Mouse (Mus musculus) spleen, postnatal 4 days (tissue): ENCODE data around the gene Axin2.

Source experiments
- DNase-seq, 2 experiments: peaks; one replicate each; pipeline ENCODE4 v3.0.0; 2022; ENCODE audit warnings: low spot score in 2 of 2

The Axin2 gene

DNA sequence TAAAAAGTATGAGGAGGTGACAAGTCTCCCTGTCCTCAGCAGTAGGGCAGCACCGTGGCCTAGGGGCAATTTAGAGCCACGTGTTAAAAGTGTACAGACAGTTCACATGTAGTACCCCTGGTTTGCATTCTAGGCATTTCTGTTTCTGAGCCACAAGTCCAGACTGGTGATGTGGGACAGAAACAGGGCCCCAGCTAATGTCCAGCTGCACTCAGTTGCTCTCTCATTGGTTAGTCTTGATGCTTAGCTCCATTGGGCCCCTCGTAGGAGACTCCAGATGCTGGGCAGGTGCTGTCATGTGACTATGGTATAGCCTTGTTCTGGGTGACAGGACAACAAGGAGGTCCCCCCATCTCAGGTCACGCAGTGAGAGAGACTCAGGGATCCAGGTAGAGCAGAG is 9.0 kb downstream of the Axin2 start:
- no peak for DNase-seq

DNA sequence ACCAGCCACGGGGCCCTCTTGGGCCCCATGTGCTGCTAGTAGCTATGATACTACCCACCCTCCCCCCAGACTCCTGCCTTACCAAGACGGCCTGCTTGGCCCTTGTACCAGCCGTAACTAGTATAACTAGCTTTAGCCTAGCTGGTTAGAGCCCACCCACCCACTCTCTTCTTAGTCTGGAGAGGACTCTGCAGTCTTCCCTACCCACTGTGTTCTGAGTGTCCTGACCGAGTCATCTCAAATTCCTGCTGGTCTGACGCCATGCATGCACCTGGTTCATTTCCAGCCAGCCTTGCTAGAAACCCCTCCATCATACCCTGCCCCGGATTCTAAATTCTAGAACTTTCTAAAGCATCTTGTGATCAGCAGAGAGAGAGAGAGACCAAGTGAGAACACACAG is 9.6 kb downstream of the Axin2 start:
- DNase-seq = no peak

DNA sequence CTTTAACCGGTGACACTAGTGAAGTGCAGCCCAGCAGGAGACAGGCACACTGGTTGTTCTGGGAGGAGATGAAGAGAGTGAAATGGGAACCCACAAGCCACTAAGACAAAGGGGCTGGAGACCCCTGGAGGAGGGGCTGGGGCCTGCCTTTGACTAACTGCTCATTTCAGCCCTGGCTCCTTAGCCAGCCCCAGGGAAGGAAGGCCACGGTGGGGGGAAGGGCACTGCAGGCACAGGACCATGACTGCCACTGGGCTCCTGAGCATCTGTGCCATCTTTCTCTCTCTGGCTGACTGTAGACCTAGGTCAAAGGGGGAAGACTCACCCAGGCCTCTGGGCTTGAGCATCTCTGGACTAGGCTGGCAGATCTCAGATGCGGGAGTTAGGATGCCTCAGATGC is 10.5 kb downstream of the Axin2 start:
- no peak for DNase-seq

DNA sequence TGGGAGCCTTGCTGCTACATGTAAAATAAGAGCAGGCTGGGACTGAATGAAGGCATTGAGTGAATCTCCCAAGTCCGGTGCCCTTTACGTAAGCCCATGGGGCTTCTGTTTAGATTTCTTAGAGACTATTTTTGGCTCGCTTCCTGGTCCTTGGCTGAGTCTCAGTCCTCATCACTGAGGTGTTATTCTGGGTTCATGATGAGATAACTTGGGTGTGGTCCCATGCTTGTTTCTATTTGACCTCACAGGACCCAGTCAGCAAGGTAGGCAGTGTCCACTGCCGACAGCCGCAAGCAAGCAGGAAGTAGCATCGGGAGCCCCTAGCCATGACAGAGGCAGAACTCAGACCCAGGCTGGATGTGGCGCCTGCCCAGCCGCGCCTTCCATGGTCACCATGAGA is 13.7 kb downstream of the Axin2 start:
- no peak for DNase-seq

DNA sequence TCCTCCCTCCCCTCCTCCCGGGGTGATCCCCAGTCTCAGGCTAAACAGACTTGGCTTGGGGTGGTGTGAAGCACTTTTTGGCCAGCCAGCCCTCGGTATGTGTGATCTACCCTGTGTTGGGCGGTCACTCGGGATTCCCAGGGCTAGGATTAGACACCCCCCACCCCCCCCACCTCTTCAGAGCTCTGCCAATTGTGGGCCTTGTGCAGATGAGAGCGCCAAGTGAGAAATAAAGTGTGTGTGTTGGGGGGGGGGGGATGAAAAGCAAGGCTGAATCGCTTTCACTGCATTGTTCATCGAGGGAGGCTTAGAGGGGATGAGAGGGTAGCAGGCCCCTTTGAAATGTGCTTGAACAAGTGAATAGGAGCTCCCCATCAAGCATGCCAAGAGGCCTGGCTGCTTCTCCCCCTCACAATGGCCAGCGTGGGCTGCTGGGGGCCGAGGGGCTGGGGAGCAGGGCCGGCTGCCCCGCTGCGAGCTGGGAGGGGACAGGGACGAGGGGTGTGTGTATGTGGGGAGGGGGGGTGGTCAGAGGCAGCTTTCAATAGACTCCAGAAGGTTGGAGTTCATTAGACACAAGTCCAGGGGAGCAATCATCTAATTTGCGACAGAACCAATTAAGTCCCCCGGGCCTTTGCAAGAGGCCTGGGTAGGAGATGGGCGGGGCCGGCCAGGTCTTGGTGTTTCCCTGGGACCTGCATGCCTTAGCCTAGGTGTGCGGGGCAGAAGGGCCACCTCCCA is 15.1 kb downstream of the Axin2 start:
- no peak for DNase-seq

DNA sequence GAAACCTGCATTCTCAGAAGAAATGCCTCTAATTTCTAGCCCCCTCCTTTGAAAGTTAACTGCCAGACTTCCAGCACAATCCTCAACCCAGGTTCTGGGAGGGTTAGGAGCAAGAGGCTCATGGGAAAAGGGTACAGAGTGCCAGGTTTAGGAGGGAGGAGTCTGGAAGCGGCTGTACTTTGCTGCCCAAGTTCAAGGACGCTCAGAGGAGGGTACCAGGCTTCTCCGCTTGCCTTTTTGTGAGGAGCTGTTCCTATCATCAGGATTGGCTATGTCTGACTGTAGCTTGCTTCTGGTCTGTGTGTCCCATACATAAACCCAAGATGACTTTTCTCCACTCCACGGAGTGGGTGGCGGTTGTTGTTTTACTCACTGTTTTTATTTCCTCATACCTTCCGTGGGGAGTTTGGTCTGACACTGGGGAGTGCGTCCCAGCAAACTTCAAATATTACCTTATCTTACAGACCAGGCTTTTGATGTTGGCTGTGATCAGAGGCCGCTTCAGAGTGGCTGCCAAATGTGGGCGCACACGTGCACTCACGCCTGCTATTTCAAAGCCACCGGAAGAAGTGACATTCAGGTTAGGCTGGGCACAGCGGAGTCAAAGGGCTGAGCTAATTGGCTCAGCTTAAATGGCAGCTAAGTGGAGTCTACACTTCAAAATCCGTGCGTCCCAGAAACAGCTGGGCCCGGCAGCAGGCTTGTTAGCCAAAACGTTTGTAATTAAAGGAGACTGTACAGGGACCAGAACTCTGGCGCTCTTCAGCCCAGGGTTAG is 16.1 kb downstream of the Axin2 start:
- no peak for DNase-seq

DNA sequence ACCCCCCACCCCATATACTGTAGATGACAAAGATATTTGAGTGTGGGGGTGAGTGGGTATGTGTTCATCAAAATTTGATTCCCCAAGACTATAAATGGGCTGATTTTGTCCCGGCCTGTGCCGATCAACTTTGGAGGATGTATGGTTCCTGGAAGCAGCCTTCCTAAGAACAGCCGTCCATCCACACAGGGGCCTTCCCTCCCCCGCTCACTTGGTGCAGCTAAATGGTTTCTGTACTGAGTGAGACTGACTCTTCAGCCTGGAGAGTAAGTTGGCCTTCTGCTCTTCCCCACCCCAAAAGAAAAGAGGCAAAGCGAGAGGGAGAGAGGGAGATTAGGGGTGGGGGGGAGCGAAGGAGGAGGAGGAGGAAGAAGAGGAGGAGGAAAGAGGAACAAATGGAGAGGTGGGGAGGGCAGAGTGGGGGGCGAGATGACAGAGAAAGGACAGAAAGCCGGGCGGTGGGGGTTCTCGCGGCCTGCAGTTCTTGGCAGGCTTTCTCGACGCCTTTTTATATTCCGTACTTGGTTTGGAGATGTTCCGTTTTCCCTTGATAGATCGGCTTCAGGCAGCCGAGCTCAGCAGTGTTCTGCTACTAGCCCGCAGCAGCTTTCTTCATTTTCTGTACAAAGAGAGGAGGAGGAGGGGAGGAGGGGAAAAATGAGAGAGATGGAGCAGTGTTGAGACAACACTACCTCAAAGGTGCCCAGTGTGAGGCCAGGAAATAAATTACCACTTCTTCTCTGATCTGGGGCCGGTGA is 20.7 kb downstream of the Axin2 start:
- DNase-seq = no peak

DNA sequence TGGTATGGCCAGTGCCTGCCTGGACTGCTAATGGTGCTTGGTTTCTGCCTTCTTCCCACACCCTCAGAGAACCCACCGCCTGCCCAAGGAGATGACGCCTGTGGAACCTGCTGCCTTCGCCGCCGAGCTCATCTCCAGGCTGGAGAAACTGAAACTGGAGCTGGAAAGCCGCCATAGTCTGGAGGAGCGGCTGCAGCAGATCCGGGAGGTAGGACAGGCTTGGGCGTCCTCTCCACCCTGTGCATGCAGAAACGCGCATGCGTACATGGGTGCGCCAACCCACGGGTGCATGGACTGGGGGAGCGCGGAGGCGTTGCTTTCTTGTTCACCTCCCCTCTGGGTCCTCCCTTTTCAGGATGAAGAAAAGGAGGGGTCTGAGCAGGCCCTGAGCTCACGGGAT is 21.7 kb downstream of the Axin2 start:
- no peak for DNase-seq

DNA sequence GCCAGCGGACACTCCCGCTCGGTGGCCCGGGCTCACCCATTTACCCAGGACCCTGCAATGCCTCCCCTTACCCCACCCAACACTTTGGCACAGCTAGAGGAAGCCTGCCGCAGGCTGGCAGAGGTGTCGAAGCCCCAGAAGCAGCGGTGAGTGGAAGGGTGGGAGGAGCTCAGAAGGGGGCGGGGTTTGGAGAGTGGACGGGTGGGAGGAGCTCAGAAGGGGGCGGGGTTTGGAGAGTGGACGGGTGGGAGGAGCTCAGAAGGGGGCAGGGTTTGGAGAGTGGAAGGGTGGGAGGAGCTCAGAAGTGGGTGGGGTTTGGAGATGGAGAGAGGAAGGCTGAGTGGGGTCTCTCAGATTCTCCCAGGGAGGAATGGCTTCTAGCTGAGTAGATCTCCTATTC is 23.6 kb downstream of the Axin2 start:
- no peak for DNase-seq

DNA sequence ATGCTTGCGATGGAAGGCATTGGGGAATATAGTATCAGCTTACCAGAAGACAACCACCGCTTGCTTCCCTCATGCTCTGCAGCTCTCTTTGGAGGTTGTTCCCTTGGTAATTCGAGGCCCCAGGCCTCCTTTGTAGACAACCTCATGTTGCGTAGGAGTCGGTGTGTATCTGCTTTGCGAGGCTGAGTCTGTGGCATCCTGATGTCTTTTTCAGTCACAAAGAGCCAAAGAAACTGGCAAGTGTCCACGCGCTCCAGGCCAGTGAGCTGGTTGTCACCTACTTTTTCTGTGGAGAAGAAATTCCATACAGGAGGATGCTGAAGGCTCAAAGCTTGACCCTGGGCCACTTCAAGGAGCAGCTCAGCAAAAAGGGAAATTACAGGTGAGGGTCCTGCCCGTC is 25.5 kb downstream of the Axin2 start:
- DNase-seq = no peak

DNA sequence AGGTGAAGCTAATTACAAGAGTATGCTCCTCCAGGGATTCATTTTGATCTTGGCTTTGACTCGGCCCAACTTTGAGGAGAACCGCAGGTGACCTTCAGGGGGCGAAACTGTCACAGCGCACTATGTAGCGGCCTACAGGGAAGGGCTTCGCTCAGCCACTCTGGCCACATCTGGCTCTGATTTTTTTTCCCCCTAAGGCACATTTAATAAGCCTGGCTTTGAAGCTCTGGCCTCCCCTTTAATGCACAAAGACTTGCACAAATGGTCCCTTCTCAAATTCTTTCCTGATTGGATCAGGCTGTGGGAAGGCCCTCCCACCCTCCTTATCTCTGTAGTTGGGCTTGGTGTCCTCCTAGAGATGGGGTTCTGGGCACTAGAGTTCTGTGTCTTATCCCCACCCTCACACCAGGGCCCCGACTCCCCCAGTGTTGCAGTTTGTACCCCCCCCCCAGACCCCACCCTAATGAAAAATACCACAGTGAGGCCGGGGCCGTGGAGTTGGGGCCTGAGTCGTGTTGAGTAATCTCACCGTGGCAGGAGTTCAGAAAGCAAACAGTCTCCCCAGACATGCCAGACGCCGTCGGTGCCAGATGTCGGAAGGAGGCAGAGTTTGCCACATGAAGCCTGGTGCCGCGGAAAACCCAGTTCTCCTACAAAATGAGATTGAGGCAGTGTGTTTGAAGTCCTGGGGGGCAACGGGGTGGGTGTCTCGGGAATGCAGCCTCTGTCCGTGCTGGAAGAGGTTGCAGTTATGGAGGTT is 27.5 kb downstream of the Axin2 start:
- no peak for DNase-seq

DNA sequence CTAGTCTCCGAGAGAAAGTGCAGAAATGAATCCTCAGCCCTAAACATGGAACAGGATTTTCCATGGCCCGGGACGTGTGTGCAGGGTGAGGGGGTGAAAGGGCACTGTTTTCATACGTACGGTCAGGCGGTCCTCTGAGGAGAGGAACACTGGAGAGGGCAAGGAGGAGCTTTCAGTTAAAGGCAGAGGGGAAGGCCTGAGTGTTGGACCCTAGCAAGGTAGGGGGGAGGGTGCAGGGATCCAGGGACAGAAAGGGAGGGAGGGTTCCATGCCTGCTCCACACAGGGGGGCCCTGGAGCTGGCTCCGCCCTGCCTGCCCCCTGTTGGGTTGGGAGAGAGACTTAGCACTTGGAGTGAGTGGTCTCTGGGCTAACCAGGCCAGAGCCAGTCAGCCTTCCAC is 28.4 kb downstream of the Axin2 start:
- no peak for DNase-seq

DNA sequence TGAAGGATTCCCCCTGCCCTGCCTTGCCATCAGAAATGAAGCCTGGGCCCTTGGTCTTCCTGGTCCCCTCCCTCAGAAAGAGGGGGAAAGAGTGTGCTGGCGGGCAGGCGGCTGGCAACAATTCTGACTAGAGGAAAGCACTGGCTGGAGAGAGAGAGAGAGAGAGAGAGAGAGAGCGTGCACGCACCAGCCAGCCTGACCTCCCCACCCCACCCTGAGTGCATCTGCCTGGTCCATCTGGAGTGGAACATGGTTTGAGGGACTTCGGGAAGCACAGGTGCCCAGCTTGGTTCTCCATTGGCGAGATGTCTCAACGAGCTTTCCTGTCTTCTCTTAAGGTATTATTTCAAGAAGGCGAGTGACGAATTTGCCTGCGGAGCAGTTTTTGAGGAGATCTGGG is 28.8 kb downstream of the Axin2 start:
- no peak for DNase-seq

DNA sequence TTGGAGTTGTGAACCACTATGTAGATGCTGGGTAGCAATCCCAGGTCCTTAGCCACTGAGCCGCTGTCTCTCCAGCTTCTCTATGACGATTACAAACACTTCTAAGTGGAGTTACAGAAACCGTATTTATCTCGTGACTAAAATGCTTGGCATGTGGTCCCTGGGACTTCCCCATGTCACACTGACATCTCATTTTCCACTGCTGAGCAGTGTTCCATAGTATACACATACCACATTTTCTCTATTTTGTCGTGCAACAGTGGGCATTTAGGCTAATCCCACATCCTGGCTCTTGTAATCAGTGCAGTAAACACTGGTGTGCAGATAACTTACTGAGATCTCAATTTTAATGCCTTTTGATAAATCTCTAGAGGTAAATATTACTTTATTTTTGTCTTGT is 32.2 kb downstream of the Axin2 start:
- no peak for DNase-seq

DNA sequence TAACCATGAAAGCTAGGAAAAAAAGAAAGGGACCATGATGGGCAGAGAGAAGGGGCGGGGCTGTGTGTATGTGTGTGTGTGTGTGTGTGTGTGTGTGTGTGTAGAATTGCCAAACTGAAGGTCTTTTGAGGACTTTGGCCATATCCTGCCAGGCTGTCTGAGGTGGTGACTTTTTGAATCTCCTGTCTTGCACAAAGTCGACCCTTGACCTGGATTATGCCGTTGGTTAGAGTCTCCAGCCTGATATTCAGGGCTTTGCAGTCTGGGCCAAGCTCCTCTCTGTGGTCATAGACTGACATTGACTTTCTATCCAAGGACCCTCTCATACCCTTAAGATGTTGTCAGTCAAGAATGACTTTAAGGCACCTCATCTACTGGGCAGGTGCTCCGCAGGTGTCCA is 35.8 kb downstream of the Axin2 start:
- DNase-seq = no peak

DNA sequence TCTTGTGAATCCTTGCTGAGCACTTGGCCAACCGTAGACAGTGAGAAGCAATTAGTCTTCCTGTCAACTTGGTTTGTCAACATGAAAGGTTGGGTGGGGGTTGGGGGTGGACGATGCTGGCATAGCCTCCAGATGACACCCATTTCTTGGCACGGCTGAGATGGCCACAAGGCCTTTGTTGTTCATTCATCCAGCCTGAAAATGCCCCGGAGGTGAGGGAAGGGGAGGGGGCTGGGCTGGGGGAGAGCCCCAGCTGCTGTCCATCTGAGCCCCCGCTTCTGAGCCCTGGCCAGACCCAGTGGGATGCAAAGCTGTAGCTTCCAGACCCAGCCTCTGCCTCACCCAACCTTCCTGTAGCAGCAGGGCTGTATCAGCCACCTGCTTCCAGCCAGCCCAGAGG is 38.2 kb downstream of the Axin2 start:
- no peak for DNase-seq

DNA sequence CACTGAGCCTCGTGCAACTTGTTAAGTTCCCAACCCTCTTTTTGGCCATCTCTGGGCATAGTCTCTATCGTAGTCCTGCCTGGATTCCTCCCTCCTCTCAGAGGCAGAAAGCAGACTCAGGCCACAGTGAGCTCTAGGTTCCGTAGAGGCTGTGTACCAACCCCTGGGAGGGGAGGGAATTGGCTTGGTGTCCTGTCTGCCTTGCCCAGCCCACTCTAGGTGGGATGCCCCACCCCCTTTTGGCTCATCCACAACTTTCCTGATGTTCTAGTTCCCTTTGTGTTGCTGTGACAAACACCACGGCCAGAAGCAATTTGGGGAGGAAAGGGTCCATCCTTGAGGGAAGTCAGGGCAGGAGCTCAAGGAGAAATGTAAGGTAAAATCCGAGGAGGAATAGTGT is 39.0 kb downstream of the Axin2 start:
- no peak for DNase-seq

DNA sequence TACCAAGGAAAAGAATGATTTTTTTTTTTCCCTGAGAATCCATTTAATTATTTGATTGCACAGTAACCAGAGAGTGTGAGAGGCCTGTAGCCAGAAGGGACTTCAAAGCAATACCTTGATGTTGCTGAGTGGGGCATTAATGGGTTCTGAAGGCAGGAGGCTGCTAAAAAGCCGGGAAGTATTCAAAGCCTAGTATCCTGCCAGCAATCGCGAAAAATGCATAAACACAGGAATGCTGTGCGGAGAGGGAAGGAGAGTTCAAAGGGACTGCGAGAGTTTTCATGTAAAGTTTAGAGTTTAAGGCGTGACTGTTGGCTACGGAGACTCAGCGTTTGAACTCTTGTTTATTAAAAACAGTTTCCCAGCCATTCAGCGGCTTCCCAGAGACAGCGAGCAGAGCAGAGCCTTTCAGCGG is 41.5 kb downstream of the Axin2 start:
- DNase-seq = no peak

DNA sequence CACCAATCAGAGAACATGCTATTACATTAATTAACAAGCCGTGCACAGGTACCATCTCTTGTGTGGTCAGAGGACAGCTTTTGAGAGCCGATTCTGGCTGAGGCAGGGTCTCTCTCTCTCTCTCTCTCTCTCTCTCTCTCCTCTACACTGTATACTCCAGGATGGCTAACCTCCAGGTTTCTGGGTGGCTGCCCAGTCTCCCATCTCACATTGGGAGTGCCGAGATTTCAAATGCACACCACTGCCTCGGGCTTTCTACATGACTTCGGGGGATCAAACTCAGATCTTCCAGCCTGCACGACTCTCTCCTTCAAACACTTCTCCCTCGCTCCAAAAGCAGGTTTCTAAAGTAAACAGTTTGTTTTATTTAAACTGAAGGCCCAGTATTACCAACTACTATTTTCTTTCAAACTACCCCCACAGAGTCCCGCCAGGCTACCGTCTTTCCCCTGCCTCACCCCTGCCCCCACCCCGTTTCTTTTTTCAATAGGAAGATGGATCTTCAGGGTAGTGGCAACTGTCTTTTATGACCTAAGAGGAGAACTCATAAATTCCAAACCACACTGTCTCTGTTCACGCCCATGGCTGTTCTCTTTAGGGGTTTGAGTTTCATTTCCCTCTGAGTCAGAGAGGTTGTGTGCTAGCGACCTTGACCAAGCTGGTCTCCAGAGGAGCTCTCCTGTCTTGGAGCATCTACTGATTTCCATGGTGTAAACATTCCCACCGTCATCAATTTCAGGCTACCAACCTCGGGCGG is 43.5 kb downstream of the Axin2 start:
- DNase-seq = no peak

DNA sequence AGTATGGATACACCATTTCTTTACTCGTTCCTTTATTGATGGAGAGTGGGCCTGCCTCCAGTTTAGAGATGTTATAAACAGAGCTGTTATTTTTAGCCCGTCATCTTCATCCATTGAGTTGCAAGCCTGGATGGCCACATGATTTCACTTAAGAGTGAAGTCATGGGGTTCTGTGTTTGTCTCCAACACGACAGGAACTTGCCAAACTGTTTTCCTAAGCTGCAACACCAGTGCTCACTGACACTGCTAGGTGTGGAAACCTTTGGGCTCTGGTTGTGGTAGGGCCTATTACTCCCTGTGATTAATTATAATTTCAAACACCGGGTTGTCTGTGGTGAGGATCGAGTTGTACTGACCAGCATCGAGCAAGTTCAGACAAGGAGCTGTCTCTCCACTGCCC is 45.6 kb downstream of the Axin2 start:
- DNase-seq = no peak

DNA sequence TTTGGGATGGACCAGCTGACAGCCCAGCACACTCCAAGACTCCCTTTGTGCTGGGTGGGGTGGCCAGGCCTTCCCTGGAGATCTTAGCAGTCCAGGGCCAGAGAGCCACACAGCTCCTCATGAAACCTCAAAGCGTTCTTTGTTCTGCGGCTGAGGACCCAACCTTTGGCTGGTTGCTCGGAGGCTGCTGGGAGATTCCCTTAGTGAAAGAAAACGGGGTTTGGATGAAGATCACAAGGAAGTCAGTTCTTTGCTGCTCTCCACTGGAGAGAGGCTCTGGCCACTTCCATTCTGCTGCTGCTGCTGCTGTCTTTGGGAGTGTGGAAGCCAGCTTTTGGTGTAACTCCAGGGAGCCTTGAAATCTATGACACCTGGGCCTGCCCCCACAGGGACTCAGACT is 53.3 kb downstream of the Axin2 start:
- DNase-seq = no peak
